Mouse (Mus musculus): Measurements from ENCODE around the gene Klf15. TPM values are rescaled to one million over a fixed set of nuclear protein-coding genes. Genes with fewer than 3 reads are reported as not detected.

The Klf15 gene
- polyA plus RNA-seq, 1 experiment from 2014 or later: 4.2 TPM

Other genes with a start within 250 kb of the Klf15 start
- gene Vmn1r53, start 238.1 kb upstream of the Klf15 start, polyA plus RNA-seq (2016; fragmentation: Nextera tagmentation; extraction: Ambion mirVana): not detected in 2 replicates
- gene Vmn1r54, start 216.3 kb upstream of the Klf15 start, polyA plus RNA-seq (2016; fragmentation: Nextera tagmentation; extraction: Ambion mirVana): not detected in 2 replicates
- not detected in 2 replicates for gene BC048671, start 161.4 kb upstream of the Klf15 start, polyA plus RNA-seq (2016; fragmentation: Nextera tagmentation; extraction: Ambion mirVana)
- gene Chst13, start 137.4 kb upstream of the Klf15 start, polyA plus RNA-seq (2016; fragmentation: Nextera tagmentation; extraction: Ambion mirVana): 0.11 TPM in 1 of 2 replicates, not detected in the other
- not detected in 2 replicates for gene Uroc1, start 129.3 kb upstream of the Klf15 start, polyA plus RNA-seq (2016; fragmentation: Nextera tagmentation; extraction: Ambion mirVana)
- gene Zxdc, start 93.1 kb upstream of the Klf15 start, polyA plus RNA-seq (2016; fragmentation: Nextera tagmentation; extraction: Ambion mirVana): 6.1 and 8.1 TPM in 2 replicates
- gene Cfap100, start 33.8 kb upstream of the Klf15 start, polyA plus RNA-seq (2016; fragmentation: Nextera tagmentation; extraction: Ambion mirVana): 1.9 TPM in 2 replicates
- gene Aldh1l1, start 23.9 kb downstream of the Klf15 start, polyA plus RNA-seq (2016; fragmentation: Nextera tagmentation; extraction: Ambion mirVana): 2.7 and 3.7 TPM in 2 replicates
- gene Slc41a3, start 142.1 kb downstream of the Klf15 start, polyA plus RNA-seq (2016; fragmentation: Nextera tagmentation; extraction: Ambion mirVana): 2.2 and 3.5 TPM in 2 replicates

Measured in midbrain, embryonic 10.5 days (tissue).